Mouse (Mus musculus) hindbrain, embryonic 13.5 days (tissue): Measurements from ENCODE around the gene Gm3029. TPM values are rescaled to one million over a fixed set of nuclear protein-coding genes. Genes with fewer than 3 reads are reported as not detected.
"Not testable (repeated sequence)": the region's sequence is repeated elsewhere in the genome, so short reads cannot be mapped to it uniquely, and the experiment has no call there.

ENCODE experiments used
- ATAC-seq: fragments of 200-750 bp; cut with Nextera tagmentation; 2 replicates; pipeline ENCODE4 v1.8.0; 2017; ENCODE audit warnings: moderate TSS enrichment; ENCODE audit not compliant: low FRiP score
- H3K27ac ChIP-seq: fragments of 300-500 bp; sonication (generic); 2 replicates; pipeline ENCODE4 v1.5.1; 2015; ENCODE audit warnings: inconsistent platforms, mild to moderate bottlenecking, moderate library complexity
- H3K27me3 ChIP-seq: fragments of 300-500 bp; sonication (generic); 2 replicates; pipeline ENCODE4 v1.6.1; 2015; ENCODE audit warnings: mild to moderate bottlenecking, inconsistent platforms
- H3K36me3 ChIP-seq: fragments of 300-500 bp; sonication (generic); 2 replicates; pipeline ENCODE4 v1.6.1; 2015; ENCODE audit warnings: mild to moderate bottlenecking, inconsistent platforms
- H3K4me1 ChIP-seq: fragments of 300-500 bp; sonication (generic); replicated peaks from 2 replicates; pipeline ENCODE4 v1.6.1; 2015; ENCODE audit warnings: inconsistent platforms
- H3K4me2 ChIP-seq: fragments of 300-500 bp; sonication (generic); 2 replicates; pipeline ENCODE4 v1.6.1; 2015; ENCODE audit warnings: inconsistent platforms, mild to moderate bottlenecking, moderate library complexity
- H3K4me3 ChIP-seq: fragments of 300-500 bp; sonication (generic); 2 replicates; pipeline ENCODE4 v1.5.1; 2015; ENCODE audit warnings: mild to moderate bottlenecking, inconsistent platforms
- H3K9ac ChIP-seq: fragments of 300-500 bp; sonication (generic); 2 replicates; pipeline ENCODE4 v1.6.1; 2015; ENCODE audit warnings: mild to moderate bottlenecking, inconsistent platforms
- H3K9me3 ChIP-seq: fragments of 300-500 bp; sonication (generic); 2 replicates; pipeline ENCODE4 v1.6.1; 2016; ENCODE audit warnings: inconsistent platforms
- WGBS: fragments of 180-500 bp; shearing (Covaris S2); methylation state at CpG from one replicate; pipeline ENCODE4 v1.1.7; 2015; 5-methylcytosine and 5-hydroxymethylcytosine counted together
- polyA plus RNA-seq: library from polyadenylated mRNA; unstranded; fragments of >200 nt; fragmentation: Nextera tagmentation; extraction: Ambion mirVana; gene quantifications from 2 replicates; pipeline ENCODE4 v1.2.1, GENCODE M21; 2015

The Gm3029 gene
- not detected in 2 replicates for polyA plus RNA-seq

GRCm38 (mm10) chr14:3931456-3931855 lies at the start of gene Gm3029:
TSS of gene Gm3029 (plus strand) at chr14:3931756.
- 43% methylated on average over 1 of the region's 2 CpGs for WGBS
- H3K27ac ChIP-seq, H3K4me2 ChIP-seq, H3K9me3 ChIP-seq, ATAC-seq, H3K36me3 ChIP-seq, H3K27me3 ChIP-seq, H3K4me3 ChIP-seq, H3K4me1 ChIP-seq, H3K9ac ChIP-seq: not testable (repeated sequence)

GRCm38 (mm10) chr14:3883872-3884271 lies 47.7 kb upstream of the Gm3029 start, which contains the start of gene Gm2916:
TSS of gene Gm2916 (plus strand) at chr14:3884172.
- not testable (repeated sequence) for H3K4me3 ChIP-seq, H3K9me3 ChIP-seq, H3K27me3 ChIP-seq, H3K9ac ChIP-seq, H3K4me2 ChIP-seq, ATAC-seq, H3K27ac ChIP-seq, H3K4me1 ChIP-seq, H3K36me3 ChIP-seq
- WGBS, result no CpG with 5 or more reads among the region's 1 CpGs

GRCm38 (mm10) chr14:3963247-3963646 lies 31.7 kb downstream of the Gm3029 start, which contains the start of gene Gm3095:
TSS of gene Gm3095 (plus strand) at chr14:3963547.
- not testable (repeated sequence) for H3K36me3 ChIP-seq, H3K4me2 ChIP-seq, ATAC-seq, H3K27me3 ChIP-seq, H3K9me3 ChIP-seq, H3K4me3 ChIP-seq, H3K27ac ChIP-seq, H3K4me1 ChIP-seq, H3K9ac ChIP-seq
- no CpG with 5 or more reads among the region's 2 CpGs for WGBS

Other genes starting within 250 kb of the Gm3029 start
- gene Gm3043, start 243.0 kb upstream of the Gm3029 start, polyA plus RNA-seq, result not detected in 2 replicates
- 2.5 and 3.1 TPM in 2 replicates for gene Gm3002, start 121.7 kb upstream of the Gm3029 start, polyA plus RNA-seq
- gene Gm3033, start 85.5 kb upstream of the Gm3029 start, polyA plus RNA-seq, result not detected in 2 replicates
- not detected in 2 replicates for gene Gm2916, start 47.6 kb upstream of the Gm3029 start, polyA plus RNA-seq
- 0.96 and 1.1 TPM in 2 replicates for gene Gm3095, start 31.8 kb downstream of the Gm3029 start, polyA plus RNA-seq
- not detected in 2 replicates for gene Gm3099, start 66.6 kb downstream of the Gm3029 start, polyA plus RNA-seq
- 2.6 and 3.1 TPM in 2 replicates for gene Gm5796, start 92.2 kb downstream of the Gm3029 start, polyA plus RNA-seq
- gene Gm3115, start 152.4 kb downstream of the Gm3029 start, polyA plus RNA-seq, result not detected in 2 replicates
- 2.0 and 4.9 TPM in 2 replicates for gene Gm8108, start 178.8 kb downstream of the Gm3029 start, polyA plus RNA-seq
- not detected in 2 replicates for gene Gm3127, start 233.3 kb downstream of the Gm3029 start, polyA plus RNA-seq